Mouse (Mus musculus) activated CD4-positive, CD25-positive, alpha-beta regulatory T cell (primary cell): Measurements from ENCODE around the gene Col15a1. TPM values are rescaled to one million over a fixed set of nuclear protein-coding genes. Genes with fewer than 3 reads are reported as not detected.

Experiments used
- polyA plus RNA-seq, 2 experiments: library from polyadenylated mRNA; unstranded; fragments of 100-300 nt; shearing (Covaris generic); gene quantifications; one replicate each; pipeline ENCODE4 v1.2.1; 2017

Gene Col15a1
- polyA plus RNA-seq = 1 to 10 TPM; 2.0 to 2.2 TPM

GRCm38 (mm10) chr4:47207969-47208420 lies at the start of gene Col15a1:
TSS of gene Col15a1 (plus strand) at chr4:47208161.

GRCm38 (mm10) chr4:47352803-47353388 lies 144.9 kb downstream of the Col15a1 start, which contains the start of gene Tgfbr1:
TSS of gene Tgfbr1 (plus strand) at chr4:47353222.

Other genes with a start within 250 kb of the Col15a1 start
- gene Gabbr2, start 216.3 kb upstream of the Col15a1 start, polyA plus RNA-seq = under 1 TPM; 0.10 to 0.15 TPM
- gene Anks6, start 150.7 kb upstream of the Col15a1 start, polyA plus RNA-seq = under 1 TPM; 0.41 to 0.48 TPM
- gene Galnt12, start 116.3 kb upstream of the Col15a1 start, polyA plus RNA-seq = 10 to 100 TPM; 28.4 to 37.0 TPM
- 10 to 100 TPM; 46.9 to 73.4 TPM for gene Tgfbr1, start 145.1 kb downstream of the Col15a1 start, polyA plus RNA-seq